Mouse (Mus musculus): Measurements from ENCODE around the gene Ipmk. TPM values are rescaled to one million over a fixed set of nuclear protein-coding genes. Genes with fewer than 3 reads are reported as not detected.

Ipmk gene
- polyA plus RNA-seq, 1 experiment from 2014 or later: 12.0 TPM

- Histone ChIP-seq H3K27me3 (replicated peaks; ENCODE audit: insufficient read depth, low read length) (no peaks in the 10 kb centered on the region), H3K9me3 (ENCODE audit: low read length) (no peaks in the 10 kb centered on the region), H3K27ac (ENCODE audit: low read length) (no peak overlapping the region), H3K4me2 (replicated peaks; ENCODE audit: low read depth, low read length) (no peak overlapping the region), H3K4me1 (ENCODE audit: insufficient read depth, low read depth, low read length) (no peaks in the 10 kb centered on the region), H3K4me3 (ENCODE audit: low read depth, low read length) (no peak overlapping the region), H3K9ac (replicated peaks; ENCODE audit: low read depth) (no peak overlapping the region), H3K36me3 (ENCODE audit: insufficient read depth, low read length) (peaks cover 6% of the 10 kb centered on the region; the same call in 1 of the 2 replicates)
- TF ChIP-seq EP300 (IDR thresholded peaks at IDR 0.05): no peak
- ATAC-seq: no peak
- DNase-seq (ENCODE audit: low spot score): no peak
- WGBS: 64% methylated on average over 6 of the region's 6 CpGs
Measured at GRCm38 (mm10) chr10:71371881-71372280, 24.3 kb downstream of the Ipmk start.

- TF ChIP-seq EP300 (IDR thresholded peaks at IDR 0.05) (no peak), CTCF (IDR thresholded peaks at IDR 0.05) (no peak)
- Histone ChIP-seq H3K4me1 (ENCODE audit: insufficient read depth, low read depth, low read length) (no peaks in the 10 kb centered on the region), H3K9me3 (ENCODE audit: low read length) (no peaks in the 10 kb centered on the region), H3K36me3 (ENCODE audit: insufficient read depth, low read length) (peaks cover 13% of the 10 kb centered on the region; the same call in 1 of the 2 replicates), H3K27me3 (replicated peaks; ENCODE audit: insufficient read depth, low read length) (no peaks in the 10 kb centered on the region), H3K4me3 (ENCODE audit: low read depth, low read length) (no peak overlapping the region), H3K9ac (replicated peaks; ENCODE audit: low read depth) (no peak overlapping the region), H3K4me2 (replicated peaks; ENCODE audit: low read depth, low read length) (no peak overlapping the region), H3K27ac (ENCODE audit: low read length) (no peak overlapping the region)
- ATAC-seq (no peak), DNase-seq (ENCODE audit: low spot score) (no peak)
- WGBS: 67% methylated on average over 11 of the region's 11 CpGs
Measured at GRCm38 (mm10) chr10:71373706-71374105, 26.1 kb downstream of the Ipmk start.

GRCm38 (mm10) chr10:71376014-71376413, 28.5 kb downstream of the Ipmk start:
- H3K4me1 ChIP-seq (ENCODE audit: insufficient read depth, low read depth, low read length): no peaks in the 10 kb centered on the region
- no peak overlapping the region for H3K4me3 ChIP-seq (ENCODE audit: low read depth, low read length)
- H3K36me3 ChIP-seq (ENCODE audit: insufficient read depth, low read length): peaks cover 30% of the 10 kb centered on the region
- no peak for ATAC-seq
- H3K4me2 ChIP-seq (replicated peaks; ENCODE audit: low read depth, low read length): no peak overlapping the region
- H3K27me3 ChIP-seq (replicated peaks; ENCODE audit: insufficient read depth, low read length): no peaks in the 10 kb centered on the region
- no peak overlapping the region for H3K9ac ChIP-seq (replicated peaks; ENCODE audit: low read depth)
- H3K9me3 ChIP-seq (ENCODE audit: low read length): no peaks in the 10 kb centered on the region
- no peak for DNase-seq (ENCODE audit: low spot score)
- no peak overlapping the region for H3K27ac ChIP-seq (ENCODE audit: low read length)
- TF ChIP-seq EP300 (IDR thresholded peaks at IDR 0.05): no peak
- TF ChIP-seq CTCF (IDR thresholded peaks at IDR 0.05): no peak
- WGBS: 75% methylated on average over 6 of the region's 6 CpGs

GRCm38 (mm10) chr10:71380406-71380805, 32.8 kb downstream of the Ipmk start:
- Histone ChIP-seq H3K4me3 (ENCODE audit: low read depth, low read length) (no peak overlapping the region), H3K27me3 (replicated peaks; ENCODE audit: insufficient read depth, low read length) (no peaks in the 10 kb centered on the region), H3K4me2 (replicated peaks; ENCODE audit: low read depth, low read length) (no peak overlapping the region), H3K27ac (ENCODE audit: low read length) (no peak overlapping the region), H3K4me1 (ENCODE audit: insufficient read depth, low read depth, low read length) (no peaks in the 10 kb centered on the region), H3K36me3 (ENCODE audit: insufficient read depth, low read length) (peaks cover 31% of the 10 kb centered on the region), H3K9me3 (ENCODE audit: low read length) (no peaks in the 10 kb centered on the region), H3K9ac (replicated peaks; ENCODE audit: low read depth) (no peak overlapping the region)
- ATAC-seq (no peak), DNase-seq (ENCODE audit: low spot score) (no peak)
- 83% methylated on average over 7 of the region's 7 CpGs for WGBS
- no peak for TF ChIP-seq CTCF (IDR thresholded peaks at IDR 0.05)
- no peak for TF ChIP-seq EP300 (IDR thresholded peaks at IDR 0.05)

GRCm38 (mm10) chr10:71381471-71382033, 34.0 kb downstream of the Ipmk start:
- Histone ChIP-seq H3K9me3 (ENCODE audit: low read length) (no peaks in the 10 kb centered on the region), H3K9ac (replicated peaks; ENCODE audit: low read depth) (no peak overlapping the region), H3K27ac (ENCODE audit: low read length) (no peak overlapping the region), H3K4me3 (ENCODE audit: low read depth, low read length) (no peak overlapping the region), H3K27me3 (replicated peaks; ENCODE audit: insufficient read depth, low read length) (no peaks in the 10 kb centered on the region), H3K4me2 (replicated peaks; ENCODE audit: low read depth, low read length) (no peak overlapping the region), H3K36me3 (ENCODE audit: insufficient read depth, low read length) (peaks cover 31% of the 10 kb centered on the region), H3K4me1 (ENCODE audit: insufficient read depth, low read depth, low read length) (no peaks in the 10 kb centered on the region)
- ATAC-seq (no peak), DNase-seq (ENCODE audit: low spot score) (no peak)
- TF ChIP-seq CTCF (IDR thresholded peaks at IDR 0.05): no peak
- 87% methylated on average over 29 of the region's 29 CpGs for WGBS

- no peaks in the 10 kb centered on the region for H3K27me3 ChIP-seq (replicated peaks; ENCODE audit: insufficient read depth, low read length)
- H3K27ac ChIP-seq (ENCODE audit: low read length): no peak overlapping the region
- H3K4me1 ChIP-seq (ENCODE audit: insufficient read depth, low read depth, low read length): no peaks in the 10 kb centered on the region
- no peak for ATAC-seq
- H3K9me3 ChIP-seq (ENCODE audit: low read length): no peaks in the 10 kb centered on the region
- TF ChIP-seq CTCF (IDR thresholded peaks at IDR 0.05) (no peak), EP300 (IDR thresholded peaks at IDR 0.05) (no peak)
- WGBS: 79% methylated on average over 7 of the region's 7 CpGs
- DNase-seq (ENCODE audit: low spot score): no peak
- H3K4me2 ChIP-seq (replicated peaks; ENCODE audit: low read depth, low read length): no peak overlapping the region
- H3K9ac ChIP-seq (replicated peaks; ENCODE audit: low read depth): no peak overlapping the region
- H3K36me3 ChIP-seq (ENCODE audit: insufficient read depth, low read length): peaks cover 28% of the 10 kb centered on the region
- no peak overlapping the region for H3K4me3 ChIP-seq (ENCODE audit: low read depth, low read length)
Measured at GRCm38 (mm10) chr10:71382109-71382508, 34.5 kb downstream of the Ipmk start.
